Mouse (Mus musculus): ENCODE measurements around the gene Myt1l. TPM values are rescaled to one million over a fixed set of nuclear protein-coding genes. Genes with fewer than 3 reads are reported as not detected.

Gene Myt1l
- polyA plus RNA-seq, 1 experiment from 2014 or later: 5.1 TPM

DNA sequence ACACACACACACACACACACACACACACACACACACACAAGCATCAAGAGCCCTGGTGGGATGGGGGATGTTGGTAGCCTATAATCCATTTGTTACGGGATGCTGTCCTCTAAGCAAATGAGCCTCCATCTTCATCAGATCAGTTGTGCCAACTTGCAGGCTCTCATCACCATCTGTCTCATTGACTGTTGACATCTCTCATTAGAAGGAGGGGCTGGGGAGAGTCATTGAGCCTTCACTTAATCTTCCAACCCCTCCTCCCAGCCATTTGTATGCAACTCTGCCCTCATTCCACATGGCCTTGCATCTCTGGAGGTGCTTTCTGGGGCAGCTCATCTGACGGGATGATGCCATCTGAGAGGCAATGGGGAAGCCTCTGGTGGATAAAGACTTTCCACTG lies 200.1 kb downstream of the Myt1l start:
- H3K4me1 ChIP-seq (ENCODE audit: control insufficient read depth, insufficient read depth, low read length): no peaks in the 10 kb centered on the region
- no peaks in the 10 kb centered on the region for H3K36me3 ChIP-seq (ENCODE audit: control insufficient read depth, insufficient read depth, low read length)
- no peaks in the 10 kb centered on the region for H3K9me3 ChIP-seq (ENCODE audit: control insufficient read depth, low read depth, low read length)
- 63% methylated on average over 2 of the region's 2 CpGs for WGBS
- no peaks in the 10 kb centered on the region for H3K27me3 ChIP-seq (ENCODE audit: control insufficient read depth, insufficient read depth, low read length)
- H3K4me3 ChIP-seq (ENCODE audit: low read depth, low read length): no peak overlapping the region
- no peak for ATAC-seq (ENCODE audit: insufficient number of reproducible peaks, insufficient read depth, low FRiP score, low read depth)
- H3K27ac ChIP-seq (ENCODE audit: low read length): no peak overlapping the region
- no peak overlapping the region for H3K9ac ChIP-seq (replicated peaks; ENCODE audit: low read depth, low read length)
- H3K4me2 ChIP-seq (replicated peaks; ENCODE audit: low read depth, low read length): no peak overlapping the region

DNA sequence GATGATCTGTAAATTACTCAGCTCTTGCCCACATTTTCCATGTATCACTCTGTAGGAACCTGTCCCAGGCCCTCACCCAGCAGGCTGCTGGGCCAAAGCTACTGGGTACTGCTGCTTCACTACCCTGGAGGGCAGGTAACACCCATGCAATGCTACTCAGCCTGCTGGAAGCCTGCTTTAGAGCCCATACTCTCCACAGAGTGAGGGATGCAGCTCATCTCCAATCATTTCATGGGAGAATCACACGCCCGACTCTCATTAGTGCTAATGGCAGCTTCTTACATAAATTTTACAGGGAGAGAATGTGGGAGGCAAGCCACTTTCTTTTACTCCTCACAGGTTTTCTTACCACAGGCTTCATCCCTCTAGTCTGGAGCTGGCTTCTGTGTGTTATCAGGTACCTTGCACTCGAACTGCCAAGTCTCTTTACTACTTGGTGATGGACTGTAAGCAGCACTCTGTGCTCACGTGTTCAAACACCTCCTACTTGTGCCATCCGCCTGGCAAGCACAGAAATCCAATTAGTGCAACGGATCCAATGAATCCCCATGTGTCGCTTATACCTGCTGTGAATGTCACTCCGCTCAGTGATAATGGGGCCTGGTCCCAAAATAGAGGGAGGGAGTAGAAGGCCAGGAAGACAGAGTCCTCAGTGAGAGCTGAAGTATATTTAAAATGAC lies 212.3 kb downstream of the Myt1l start:
- Histone ChIP-seq H3K9me3 (ENCODE audit: control insufficient read depth, low read depth, low read length) (no peaks in the 10 kb centered on the region), H3K4me1 (ENCODE audit: control insufficient read depth, insufficient read depth, low read length) (no peaks in the 10 kb centered on the region), H3K27ac (ENCODE audit: low read length) (no peak overlapping the region), H3K36me3 (ENCODE audit: control insufficient read depth, insufficient read depth, low read length) (no peaks in the 10 kb centered on the region), H3K27me3 (ENCODE audit: control insufficient read depth, insufficient read depth, low read length) (no peaks in the 10 kb centered on the region), H3K4me3 (ENCODE audit: low read depth, low read length) (no peak overlapping the region), H3K4me2 (replicated peaks; ENCODE audit: low read depth, low read length) (no peak overlapping the region), H3K9ac (replicated peaks; ENCODE audit: low read depth, low read length) (no peak overlapping the region)
- WGBS: 82% methylated on average over 8 of the region's 8 CpGs
- ATAC-seq (ENCODE audit: insufficient number of reproducible peaks, insufficient read depth, low FRiP score, low read depth): no peak

DNA sequence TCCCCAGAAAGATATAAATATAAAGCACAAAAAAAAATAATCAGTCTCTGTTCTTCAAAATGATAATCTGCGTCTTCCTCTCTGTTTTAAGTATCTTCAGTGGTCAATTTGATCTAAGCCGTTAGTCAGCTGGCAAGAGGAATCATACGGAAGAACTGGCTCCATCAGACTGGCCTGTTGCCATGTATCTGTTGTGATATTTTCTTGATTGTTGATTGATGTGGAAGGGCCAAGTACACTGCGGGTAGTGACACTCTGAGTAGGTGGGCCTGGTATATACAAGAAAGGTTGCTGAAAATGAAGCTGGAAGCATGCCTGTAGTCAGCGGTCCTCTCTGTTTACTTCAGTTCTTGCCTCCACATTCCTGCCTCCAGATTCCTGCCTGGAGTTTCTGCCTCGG lies 213.0 kb downstream of the Myt1l start:
- Histone ChIP-seq H3K9me3 (ENCODE audit: control insufficient read depth, low read depth, low read length) (no peaks in the 10 kb centered on the region), H3K27me3 (ENCODE audit: control insufficient read depth, insufficient read depth, low read length) (no peaks in the 10 kb centered on the region), H3K4me1 (ENCODE audit: control insufficient read depth, insufficient read depth, low read length) (no peaks in the 10 kb centered on the region), H3K4me3 (ENCODE audit: low read depth, low read length) (no peak overlapping the region), H3K4me2 (replicated peaks; ENCODE audit: low read depth, low read length) (no peak overlapping the region), H3K9ac (replicated peaks; ENCODE audit: low read depth, low read length) (no peak overlapping the region), H3K36me3 (ENCODE audit: control insufficient read depth, insufficient read depth, low read length) (no peaks in the 10 kb centered on the region), H3K27ac (ENCODE audit: low read length) (no peak overlapping the region)
- no peak for ATAC-seq (ENCODE audit: insufficient number of reproducible peaks, insufficient read depth, low FRiP score, low read depth)
- 76% methylated on average over 6 of the region's 6 CpGs for WGBS

DNA sequence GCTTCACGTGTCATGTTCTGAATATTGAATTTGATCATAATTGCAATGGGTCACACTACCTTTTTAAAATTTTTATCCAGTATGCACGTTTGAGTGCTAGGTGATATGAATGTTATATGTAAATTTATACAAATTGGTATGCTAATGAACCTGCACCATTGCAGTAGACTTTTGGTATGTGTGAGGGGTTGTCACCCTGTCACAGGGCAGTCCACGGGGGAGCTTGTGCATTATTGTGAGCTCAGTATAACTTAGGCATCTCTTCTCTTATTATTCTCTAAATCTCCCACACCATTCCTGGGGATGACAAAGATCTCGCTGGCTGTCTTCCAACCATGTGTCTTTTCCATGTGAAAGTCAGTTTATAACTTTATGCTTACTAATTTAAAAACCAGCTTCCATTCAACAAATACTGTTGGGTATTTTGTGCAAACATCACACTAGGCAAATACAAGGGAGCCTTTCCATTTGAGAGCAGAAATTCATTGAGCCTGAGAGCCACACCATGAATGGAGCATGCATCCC lies 222.5 kb downstream of the Myt1l start:
- H3K36me3 ChIP-seq (ENCODE audit: control insufficient read depth, insufficient read depth, low read length): no peaks in the 10 kb centered on the region
- ATAC-seq (ENCODE audit: insufficient number of reproducible peaks, insufficient read depth, low FRiP score, low read depth): no peak
- no peaks in the 10 kb centered on the region for H3K27me3 ChIP-seq (ENCODE audit: control insufficient read depth, insufficient read depth, low read length)
- H3K9me3 ChIP-seq (ENCODE audit: control insufficient read depth, low read depth, low read length): no peaks in the 10 kb centered on the region
- no peak overlapping the region for H3K9ac ChIP-seq (replicated peaks; ENCODE audit: low read depth, low read length)
- H3K4me3 ChIP-seq (ENCODE audit: low read depth, low read length): no peak overlapping the region
- no peak overlapping the region for H3K4me2 ChIP-seq (replicated peaks; ENCODE audit: low read depth, low read length)
- 85% methylated on average over 4 of the region's 4 CpGs for WGBS
- no peak overlapping the region for H3K27ac ChIP-seq (ENCODE audit: low read length)
- H3K4me1 ChIP-seq (ENCODE audit: control insufficient read depth, insufficient read depth, low read length): no peaks in the 10 kb centered on the region

DNA sequence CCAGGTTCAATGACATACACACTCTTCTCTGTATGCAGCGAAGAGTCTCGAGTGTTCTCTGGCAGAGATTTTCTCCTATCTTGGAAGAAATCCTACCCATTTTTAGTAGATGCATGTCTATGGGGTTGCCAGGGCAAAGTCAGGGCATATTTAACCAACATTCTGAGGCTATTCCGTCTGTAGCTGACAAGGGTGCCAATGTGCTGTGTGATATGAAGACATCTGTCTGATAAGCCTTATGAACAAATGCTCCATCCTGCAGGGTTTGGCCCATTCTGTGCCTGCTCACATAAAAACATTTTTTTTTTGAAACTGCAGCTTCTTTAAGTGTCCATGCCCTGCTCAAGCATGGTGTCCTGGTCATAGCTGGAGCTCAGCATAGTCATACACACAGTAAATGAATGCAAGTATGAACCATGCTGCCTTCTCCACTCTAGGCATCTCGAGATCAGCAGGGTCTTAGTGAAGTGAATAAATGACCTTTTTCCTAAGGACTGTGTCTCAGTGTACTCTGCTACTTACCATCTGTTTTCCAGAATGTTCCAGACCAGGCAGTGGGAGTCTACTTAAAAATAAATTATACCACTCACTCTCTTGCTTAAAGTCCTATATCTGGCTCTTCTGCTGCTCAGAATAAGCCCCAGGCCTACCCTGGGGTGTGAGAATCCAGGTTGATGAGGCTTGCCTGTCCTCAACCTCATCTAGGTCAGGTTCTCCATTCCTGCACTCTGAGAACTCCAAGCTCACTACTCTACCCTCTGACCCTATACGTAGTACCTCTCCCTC lies 227.1 kb downstream of the Myt1l start:
- Histone ChIP-seq H3K36me3 (ENCODE audit: control insufficient read depth, insufficient read depth, low read length) (no peaks in the 10 kb centered on the region), H3K9me3 (ENCODE audit: control insufficient read depth, low read depth, low read length) (no peaks in the 10 kb centered on the region), H3K9ac (replicated peaks; ENCODE audit: low read depth, low read length) (no peak overlapping the region), H3K27ac (ENCODE audit: low read length) (no peak overlapping the region), H3K4me1 (ENCODE audit: control insufficient read depth, insufficient read depth, low read length) (no peaks in the 10 kb centered on the region), H3K27me3 (ENCODE audit: control insufficient read depth, insufficient read depth, low read length) (no peaks in the 10 kb centered on the region), H3K4me2 (replicated peaks; ENCODE audit: low read depth, low read length) (no peak overlapping the region), H3K4me3 (ENCODE audit: low read depth, low read length) (no peak overlapping the region)
- ATAC-seq (ENCODE audit: insufficient number of reproducible peaks, insufficient read depth, low FRiP score, low read depth): no peak
- WGBS: 80% methylated on average over 5 of the region's 5 CpGs

DNA sequence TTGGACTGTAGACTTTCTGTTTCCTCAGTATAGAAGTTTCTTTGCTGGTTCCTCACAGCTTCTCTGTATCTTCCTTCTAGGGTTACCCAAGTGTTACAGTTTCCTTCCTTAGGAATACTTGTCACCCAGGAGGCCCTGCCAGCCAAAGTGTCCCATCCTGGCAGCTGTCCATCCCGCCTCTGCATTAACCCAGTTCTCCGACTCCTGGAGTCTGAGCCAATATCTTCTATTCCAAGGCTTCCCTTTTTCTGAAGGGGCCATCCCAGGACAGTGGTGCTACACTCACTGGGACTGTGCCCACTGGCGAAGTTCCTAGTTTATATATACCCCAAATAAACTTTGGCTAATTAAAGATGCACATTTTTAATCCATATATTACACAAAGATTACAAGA lies 227.7 kb downstream of the Myt1l start:
- no peak overlapping the region for H3K4me2 ChIP-seq (replicated peaks; ENCODE audit: low read depth, low read length)
- no peak overlapping the region for H3K27ac ChIP-seq (ENCODE audit: low read length)
- ATAC-seq (ENCODE audit: insufficient number of reproducible peaks, insufficient read depth, low FRiP score, low read depth): no peak
- no peak overlapping the region for H3K9ac ChIP-seq (replicated peaks; ENCODE audit: low read depth, low read length)
- no peaks in the 10 kb centered on the region for H3K27me3 ChIP-seq (ENCODE audit: control insufficient read depth, insufficient read depth, low read length)
- WGBS: 84% methylated on average over 3 of the region's 3 CpGs
- no peak overlapping the region for H3K4me3 ChIP-seq (ENCODE audit: low read depth, low read length)
- H3K36me3 ChIP-seq (ENCODE audit: control insufficient read depth, insufficient read depth, low read length): no peaks in the 10 kb centered on the region
- no peaks in the 10 kb centered on the region for H3K4me1 ChIP-seq (ENCODE audit: control insufficient read depth, insufficient read depth, low read length)
- no peaks in the 10 kb centered on the region for H3K9me3 ChIP-seq (ENCODE audit: control insufficient read depth, low read depth, low read length)

DNA sequence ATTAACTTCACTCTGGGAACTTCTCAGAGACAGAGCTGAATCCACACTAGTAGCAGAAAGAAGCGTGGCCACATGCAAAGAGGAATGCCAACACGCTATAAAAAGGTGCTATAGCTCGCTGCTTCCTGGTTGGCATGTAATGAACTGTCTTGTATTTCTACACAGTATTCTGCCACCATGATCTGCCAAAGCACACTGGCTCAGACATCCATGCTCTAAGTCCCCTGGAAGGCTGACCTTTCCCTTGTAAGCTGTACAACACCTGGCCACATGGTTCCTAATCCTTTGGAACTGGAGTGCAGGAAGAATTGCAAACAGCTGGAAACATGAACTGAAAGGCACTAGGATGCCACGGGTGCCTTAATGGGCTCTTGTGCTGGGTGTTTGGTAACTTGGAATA lies 232.4 kb downstream of the Myt1l start:
- no peak for ATAC-seq (ENCODE audit: insufficient number of reproducible peaks, insufficient read depth, low FRiP score, low read depth)
- no peaks in the 10 kb centered on the region for H3K4me1 ChIP-seq (ENCODE audit: control insufficient read depth, insufficient read depth, low read length)
- 81% methylated on average over 4 of the region's 4 CpGs for WGBS
- H3K4me2 ChIP-seq (replicated peaks; ENCODE audit: low read depth, low read length): no peak overlapping the region
- H3K9ac ChIP-seq (replicated peaks; ENCODE audit: low read depth, low read length): no peak overlapping the region
- H3K9me3 ChIP-seq (ENCODE audit: control insufficient read depth, low read depth, low read length): no peaks in the 10 kb centered on the region
- no peaks in the 10 kb centered on the region for H3K27me3 ChIP-seq (ENCODE audit: control insufficient read depth, insufficient read depth, low read length)
- H3K27ac ChIP-seq (ENCODE audit: low read length): no peak overlapping the region
- H3K36me3 ChIP-seq (ENCODE audit: control insufficient read depth, insufficient read depth, low read length): no peaks in the 10 kb centered on the region
- no peak overlapping the region for H3K4me3 ChIP-seq (ENCODE audit: low read depth, low read length)

DNA sequence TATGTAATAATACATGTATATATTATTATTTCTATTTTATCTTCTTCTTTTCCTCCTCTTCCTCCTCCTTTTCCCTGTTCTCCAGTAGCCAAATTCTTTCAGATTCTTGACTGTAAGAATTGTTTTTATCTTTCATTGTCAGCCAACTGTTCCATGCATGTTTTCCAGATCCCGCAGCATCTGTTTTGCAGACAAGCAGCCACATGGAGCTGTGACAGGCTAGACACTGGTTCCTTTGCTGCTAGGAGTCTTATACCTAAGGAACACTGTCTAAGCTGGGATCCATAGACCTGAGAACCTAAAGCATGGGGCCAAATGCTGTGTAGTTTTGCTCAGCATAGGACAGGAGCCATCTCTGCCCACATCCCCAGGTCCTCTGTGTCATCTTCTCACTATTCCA lies 238.0 kb downstream of the Myt1l start:
- H3K4me2 ChIP-seq (replicated peaks; ENCODE audit: low read depth, low read length): no peak overlapping the region
- no peaks in the 10 kb centered on the region for H3K27me3 ChIP-seq (ENCODE audit: control insufficient read depth, insufficient read depth, low read length)
- no peak overlapping the region for H3K4me3 ChIP-seq (ENCODE audit: low read depth, low read length)
- ATAC-seq (ENCODE audit: insufficient number of reproducible peaks, insufficient read depth, low FRiP score, low read depth): no peak
- no peaks in the 10 kb centered on the region for H3K4me1 ChIP-seq (ENCODE audit: control insufficient read depth, insufficient read depth, low read length)
- H3K27ac ChIP-seq (ENCODE audit: low read length): no peak overlapping the region
- 89% methylated on average over 1 of the region's 1 CpGs for WGBS
- no peak overlapping the region for H3K9ac ChIP-seq (replicated peaks; ENCODE audit: low read depth, low read length)
- no peaks in the 10 kb centered on the region for H3K36me3 ChIP-seq (ENCODE audit: control insufficient read depth, insufficient read depth, low read length)
- H3K9me3 ChIP-seq (ENCODE audit: control insufficient read depth, low read depth, low read length): no peaks in the 10 kb centered on the region

Measured in stomach, embryonic 14.5 days (tissue).